Mouse (Mus musculus): ENCODE measurements around the gene Nub1.

DNA sequence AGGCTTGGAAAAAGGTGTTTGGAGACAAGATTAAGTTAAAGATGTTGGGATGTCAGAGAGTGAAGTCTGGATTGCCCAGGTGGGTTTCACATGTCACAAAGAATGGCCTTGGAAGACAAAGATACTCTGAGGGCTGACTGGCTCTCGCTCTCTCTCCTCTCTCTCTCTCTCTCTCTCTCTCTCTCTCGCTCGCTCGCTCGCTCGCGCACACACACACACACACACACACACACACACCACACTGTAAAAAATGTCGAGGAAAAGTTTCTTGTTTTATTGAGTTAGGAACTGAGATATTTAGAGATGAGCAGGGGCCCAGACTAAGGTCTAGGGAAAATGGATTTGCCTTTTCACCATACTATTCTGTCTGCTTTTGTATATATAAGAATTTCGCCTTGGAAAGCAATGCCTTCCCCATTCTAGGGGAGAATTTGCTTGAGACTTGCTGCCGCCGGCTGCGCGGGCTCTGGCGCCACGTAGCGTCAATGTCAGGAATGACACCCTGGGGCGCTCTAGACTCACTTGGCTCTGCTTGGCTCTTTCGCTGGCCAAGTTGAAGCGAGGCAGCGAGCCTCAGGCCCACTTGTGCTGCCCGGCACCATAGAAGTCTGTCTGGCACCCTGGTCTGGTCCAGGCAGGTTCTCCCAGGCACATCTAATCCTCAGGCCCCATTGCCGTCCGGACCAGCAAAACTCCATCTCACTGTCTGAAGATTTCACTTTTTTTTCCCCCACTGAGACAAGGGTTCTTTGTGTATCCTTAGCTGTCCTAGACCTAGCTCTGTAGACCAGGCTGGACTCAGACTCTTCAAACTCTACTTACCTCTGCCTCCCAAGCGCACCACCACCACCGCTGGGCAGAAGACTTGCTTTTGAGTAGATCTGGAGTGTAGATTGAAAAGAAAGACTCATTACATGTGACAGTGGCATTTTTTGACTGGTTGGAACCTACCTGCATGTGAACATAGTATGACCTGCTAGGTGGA, 33.3 kb upstream of the Nub1 start:
- TF ChIP-seq POLR2A (IDR thresholded peaks at IDR 0.05; ENCODE audit: borderline replicate concordance, low read depth, low read length) (no peak), CTCF (IDR thresholded peaks at IDR 0.05; ENCODE audit: low read depth, low read length) (peak; percentile 71)
